Mouse (Mus musculus) thymus, postnatal 25 days (tissue): ENCODE results near the gene Gm15155.
"Not testable (repeated sequence)": the region's sequence is repeated elsewhere in the genome, so short reads cannot be mapped to it uniquely, and the experiment has no call there.

Experiments
- DNase-seq: peaks from one replicate; pipeline ENCODE4 v3.0.0; 2022

The Gm15155 gene

DNA sequence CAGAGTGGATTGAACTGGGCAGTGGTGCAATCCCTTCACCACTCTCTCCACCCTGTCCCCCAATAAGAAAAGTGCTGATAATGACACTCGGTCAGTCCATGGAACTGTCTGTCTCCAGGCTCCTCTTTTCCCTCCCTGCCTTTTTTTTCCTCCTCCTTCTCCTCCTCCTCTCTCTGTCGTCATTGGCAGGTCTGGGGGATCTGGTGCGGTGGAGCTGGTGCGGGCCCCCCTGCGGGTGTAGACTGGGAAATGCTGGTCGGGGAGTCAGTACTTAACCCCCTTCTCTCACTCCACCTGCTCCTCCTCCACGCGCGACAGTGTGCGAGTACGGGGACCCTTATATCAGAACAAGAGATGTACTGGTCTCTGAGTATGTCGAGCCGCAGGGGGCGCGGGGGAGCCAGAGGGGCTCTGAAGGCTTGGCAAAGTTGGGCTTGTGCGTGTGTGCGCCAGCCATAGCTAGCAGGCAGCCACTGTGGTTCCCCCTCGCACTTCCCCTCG, at the start of gene Gm15155:
Gene Gm15155 (plus strand): TSS at position 401 of the 501 bp plus-strand sequence.
- DNase-seq = no peak

- DNase-seq = no peak
Observed at GRCm38 (mm10) chrX:155579791-155580190, 44.8 kb upstream of the Gm15155 start.

DNA sequence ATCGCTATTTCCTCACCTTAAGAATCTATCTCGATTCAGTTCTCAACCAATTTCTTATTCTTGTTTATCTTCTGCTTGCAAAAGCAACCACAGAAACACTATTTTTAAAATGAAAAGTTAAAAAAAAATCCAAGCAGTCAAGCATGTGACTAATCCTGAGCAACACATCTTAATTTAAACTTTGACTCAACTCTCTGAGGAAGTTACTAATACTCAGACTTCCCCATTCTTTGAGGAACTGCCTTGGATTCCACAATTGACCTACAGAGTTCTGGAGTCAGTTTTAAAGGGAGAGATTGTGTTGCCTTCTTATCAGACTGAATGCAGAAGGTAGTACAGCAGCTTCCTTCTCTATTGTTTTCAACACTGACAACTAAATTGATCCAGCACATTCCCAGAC, 40.0 kb upstream of the Gm15155 start:
- DNase-seq = no peak

- DNase-seq = no peak
Observed at GRCm38 (mm10) chrX:155591490-155591889, 33.1 kb upstream of the Gm15155 start.

DNA sequence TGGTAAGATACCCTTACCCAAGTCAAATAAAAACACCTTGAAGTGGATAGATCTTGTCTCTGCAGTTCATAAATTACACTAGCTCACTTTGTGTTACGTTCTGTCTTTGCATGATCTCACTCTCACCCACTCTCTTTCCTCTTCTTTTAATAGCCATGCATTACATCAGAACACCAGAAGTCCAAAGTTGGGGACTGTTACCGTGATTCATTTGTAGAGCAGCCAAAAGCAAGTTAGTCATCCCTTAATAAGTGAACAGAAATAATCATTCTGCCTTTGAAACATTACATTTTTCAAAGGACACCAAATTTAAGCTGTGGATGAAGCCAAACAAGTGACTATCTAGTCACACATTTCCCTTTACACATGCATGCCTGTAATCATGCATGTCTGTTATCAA, 32.1 kb upstream of the Gm15155 start:
- no peak for DNase-seq

GRCm38 (mm10) chrX:155594685-155595084, 29.9 kb upstream of the Gm15155 start:
- DNase-seq = no peak

- DNase-seq = no peak
Observed at GRCm38 (mm10) chrX:155596390-155596789, 28.2 kb upstream of the Gm15155 start.

- no peak for DNase-seq
Observed at GRCm38 (mm10) chrX:155601196-155601595, 23.3 kb upstream of the Gm15155 start.

DNA sequence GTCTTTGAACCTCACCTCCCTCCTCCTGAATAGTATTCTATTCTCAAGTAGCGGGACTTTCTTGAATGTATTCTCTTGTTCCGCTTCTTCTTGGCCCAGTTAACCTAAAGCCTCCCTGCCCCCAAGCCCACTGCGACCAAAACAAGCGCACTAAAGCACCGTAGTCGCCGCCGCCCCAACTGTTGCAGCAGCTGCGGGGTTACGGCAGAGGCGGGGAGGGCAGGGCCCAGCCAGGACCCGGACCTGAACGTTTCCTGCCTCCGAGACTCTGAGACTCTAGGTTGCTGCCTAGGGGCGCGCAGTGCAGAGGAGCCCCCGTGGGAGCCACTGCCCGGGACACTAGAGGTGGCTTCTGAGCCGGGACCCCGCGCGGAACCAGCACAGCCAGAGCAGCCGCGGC, 2.0 kb upstream of the Gm15155 start:
- DNase-seq = no peak

DNA sequence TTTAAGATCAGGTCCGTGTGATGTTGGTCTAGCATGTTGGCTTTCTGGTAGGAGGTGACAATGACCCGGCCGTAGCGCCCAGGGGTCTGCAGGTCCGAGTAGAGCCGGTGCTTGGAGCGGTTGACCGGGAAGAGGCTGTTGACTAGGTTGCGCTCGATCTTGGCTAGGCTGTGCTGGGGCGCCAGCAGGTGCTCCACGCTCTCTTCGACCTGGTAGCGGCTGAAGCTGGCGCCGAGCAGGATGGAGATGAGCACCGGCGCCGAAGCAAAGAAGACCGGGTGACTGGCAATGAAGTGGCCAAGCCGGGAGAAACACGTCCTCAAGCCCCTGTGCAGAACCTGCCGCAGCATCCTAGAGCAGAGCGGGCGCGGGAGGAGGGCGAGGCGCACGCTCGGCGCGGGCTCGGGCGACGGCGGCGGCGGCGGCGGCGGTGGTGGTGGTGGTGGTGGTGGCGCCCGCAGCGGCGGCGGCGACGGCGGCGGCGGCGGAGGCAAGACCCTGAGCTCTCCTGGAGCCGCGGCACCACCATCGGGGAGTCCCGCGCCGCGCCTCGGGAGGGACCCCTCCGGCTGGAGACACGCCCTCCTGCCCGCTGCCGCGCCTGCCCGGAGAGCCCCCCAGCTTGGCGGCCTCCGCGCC, 1.5 kb upstream of the Gm15155 start:
- no peak for DNase-seq

DNA sequence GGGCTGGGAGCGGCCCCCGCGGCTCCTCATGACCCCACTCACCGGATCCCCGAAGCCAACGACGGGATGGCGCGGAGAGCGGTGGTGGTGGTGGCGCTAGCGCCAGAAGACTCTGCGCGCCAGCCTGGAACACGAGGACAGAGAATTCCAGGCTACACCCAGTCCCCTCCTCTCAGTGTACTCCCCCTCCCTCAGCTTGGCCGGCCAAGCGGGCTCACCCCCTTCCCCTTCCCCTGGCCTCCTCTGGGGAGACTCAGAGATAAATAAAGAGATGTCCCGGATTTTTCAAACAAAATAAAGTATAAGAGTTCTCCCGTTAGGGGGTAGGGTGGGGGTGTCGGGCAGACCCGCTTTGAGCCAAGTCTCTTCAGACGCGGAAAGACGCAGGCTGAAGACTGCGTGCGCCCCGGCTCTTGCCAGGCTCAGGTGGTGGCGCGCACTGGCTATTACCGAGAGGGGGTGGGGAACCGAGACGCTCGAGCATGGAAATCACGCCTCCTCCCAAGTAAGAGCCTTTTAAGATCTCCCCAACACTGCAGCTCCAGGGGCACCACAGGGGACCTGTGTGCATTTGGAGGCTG, 750 bp upstream of the Gm15155 start, which contains the start of gene Ptchd1:
Gene Ptchd1 (minus strand): TSS at position 114 of the 581 bp plus-strand sequence.
- DNase-seq = no peak

DNA sequence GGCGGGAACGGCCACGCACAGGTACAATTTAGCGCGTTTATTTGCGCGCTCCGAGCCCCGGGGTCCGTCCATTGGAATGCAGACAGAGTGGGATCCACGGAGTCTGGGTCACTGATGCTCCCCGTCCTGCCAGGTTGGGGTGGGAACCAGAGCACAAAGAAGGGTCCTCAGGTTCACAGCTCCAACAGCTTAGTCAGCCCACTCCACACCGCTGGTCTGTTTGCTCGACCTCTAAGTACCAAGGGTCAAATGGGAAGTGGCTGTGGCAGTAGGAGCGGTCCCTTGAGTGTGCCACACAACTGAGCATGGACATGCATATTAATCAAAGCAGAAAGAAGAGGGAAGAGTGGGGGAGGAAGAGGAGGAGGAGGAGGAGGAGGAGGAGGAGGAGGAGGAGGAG, 354 bp downstream of the Gm15155 start:
- DNase-seq = no peak

DNA sequence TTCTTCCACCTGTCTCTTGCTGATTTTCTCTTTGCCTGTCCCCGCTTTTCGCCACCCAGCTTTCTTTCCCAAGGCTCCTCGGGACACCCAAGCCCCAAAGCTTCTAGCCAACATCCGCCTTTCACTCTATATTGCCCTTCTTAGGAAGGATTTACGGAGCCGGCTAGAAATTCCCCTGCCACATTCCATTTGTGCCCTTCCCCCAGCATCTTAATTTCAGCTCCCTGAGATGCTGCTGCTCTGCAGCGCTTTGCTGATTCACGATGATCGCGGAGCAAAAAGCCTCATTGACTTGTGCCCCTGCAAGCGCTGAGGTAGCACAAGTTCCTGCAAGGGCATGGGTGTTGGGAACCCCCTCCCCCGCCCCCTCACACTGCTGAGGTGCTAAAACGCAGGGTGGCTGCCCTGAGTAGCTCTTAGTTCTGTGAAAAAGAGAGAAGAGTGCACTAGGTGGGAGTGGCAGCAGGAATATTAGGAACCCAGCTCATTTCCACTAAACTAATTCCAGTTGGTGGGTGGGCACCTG, 1.2 kb downstream of the Gm15155 start:
- no peak for DNase-seq

- no peak for DNase-seq
Observed at GRCm38 (mm10) chrX:155643975-155644374, 19.4 kb downstream of the Gm15155 start.

DNA sequence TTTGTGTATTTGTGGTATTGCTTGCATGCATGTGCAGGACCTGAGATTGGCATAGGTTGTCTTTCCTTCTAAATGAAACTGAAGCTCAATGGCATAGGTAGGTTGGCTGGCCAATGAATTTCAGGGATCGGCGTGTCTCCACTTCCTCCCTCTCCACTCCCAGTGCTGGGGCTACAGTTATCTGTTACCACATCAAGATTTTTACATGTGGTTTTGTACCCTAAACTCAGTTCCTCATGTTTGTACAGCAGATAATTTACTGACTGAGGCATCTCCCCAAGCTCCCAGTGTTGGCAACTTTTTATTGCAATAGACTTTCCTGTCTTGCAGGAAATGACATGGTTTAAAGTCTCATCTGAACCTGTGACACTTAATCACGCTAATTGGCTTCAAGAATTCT, 21.4 kb downstream of the Gm15155 start:
- DNase-seq = no peak

DNA sequence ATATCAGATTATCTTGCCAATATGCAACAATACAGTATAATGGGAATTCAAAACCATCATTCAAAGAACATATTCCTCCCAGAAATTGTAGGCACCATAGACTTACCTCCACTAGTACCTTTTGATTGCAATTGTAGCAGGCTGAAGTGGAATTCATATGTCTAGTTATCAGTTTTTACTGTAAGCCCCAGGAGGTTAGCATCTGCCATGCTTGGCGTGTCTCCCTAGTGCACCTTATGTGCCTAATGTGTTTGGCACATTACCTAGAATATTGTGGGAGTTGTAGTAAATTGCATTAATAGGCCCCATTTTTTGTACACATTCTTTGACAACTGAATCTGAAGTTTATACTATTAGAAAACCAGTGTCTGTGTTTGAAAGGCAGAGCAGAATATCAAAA, 33.4 kb downstream of the Gm15155 start:
- DNase-seq = no peak

- not testable (repeated sequence) for DNase-seq
Observed at GRCm38 (mm10) chrX:155690440-155690839, 65.9 kb downstream of the Gm15155 start.

- DNase-seq = no peak
Observed at GRCm38 (mm10) chrX:155724157-155724556, 99.6 kb downstream of the Gm15155 start.

DNA sequence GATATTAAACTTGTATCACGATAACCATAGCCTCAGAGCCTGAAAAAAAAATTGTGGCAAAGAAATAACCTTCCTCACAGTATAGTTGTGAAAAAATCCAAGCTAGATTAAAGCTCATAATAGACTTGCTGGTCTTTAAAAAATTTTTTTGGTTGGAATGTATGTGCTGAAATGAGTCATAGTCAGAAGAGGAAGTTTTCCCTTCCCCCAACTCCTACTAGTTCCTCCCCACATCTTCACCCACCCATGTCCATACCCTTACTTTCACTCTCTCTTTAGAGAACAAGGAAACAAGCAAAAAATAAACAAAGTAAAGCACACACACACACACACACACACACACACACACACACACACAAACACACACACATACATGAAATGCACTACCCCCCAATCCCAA, 103.8 kb downstream of the Gm15155 start:
- no peak for DNase-seq

DNA sequence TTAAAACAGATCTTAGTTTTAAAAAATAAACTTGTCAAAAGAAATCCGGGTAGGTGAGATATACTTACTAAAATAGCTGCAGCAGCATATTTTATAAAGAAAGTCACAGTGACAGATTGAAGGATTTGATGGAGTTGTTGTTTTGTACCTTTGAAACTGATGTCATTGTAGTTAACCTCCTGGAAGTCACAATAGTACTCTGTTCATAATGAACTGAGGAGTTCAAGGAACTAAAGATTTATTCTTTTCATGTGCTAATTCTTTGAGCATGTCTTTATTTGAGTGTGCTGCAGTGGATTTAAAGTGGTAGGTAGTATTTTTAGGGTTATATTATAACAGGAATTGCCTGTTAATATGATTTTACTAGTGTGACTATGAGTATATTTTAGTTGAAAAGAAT, 263.6 kb downstream of the Gm15155 start:
- no peak for DNase-seq

GRCm38 (mm10) chrX:155900040-155900439, 275.5 kb downstream of the Gm15155 start:
- no peak for DNase-seq

DNA sequence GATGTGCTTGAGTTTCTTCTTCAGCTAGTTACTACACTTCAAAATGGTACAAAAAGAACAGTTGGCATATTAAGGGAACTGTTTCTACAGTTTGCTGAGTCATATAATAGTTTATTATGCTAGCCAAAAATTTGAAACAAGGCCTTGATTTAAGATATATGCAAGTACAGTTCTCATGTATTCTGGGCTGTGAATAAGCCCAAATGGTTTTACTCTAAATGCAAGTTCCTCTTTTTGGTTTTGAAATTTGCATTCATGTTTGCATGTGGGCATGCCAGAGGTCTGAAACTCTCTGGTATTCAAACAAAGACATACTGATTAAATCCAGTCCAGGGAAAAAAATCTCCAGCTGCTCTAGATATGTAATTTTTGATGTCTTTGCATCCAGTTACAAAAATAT, 277.2 kb downstream of the Gm15155 start:
- no peak for DNase-seq

DNA sequence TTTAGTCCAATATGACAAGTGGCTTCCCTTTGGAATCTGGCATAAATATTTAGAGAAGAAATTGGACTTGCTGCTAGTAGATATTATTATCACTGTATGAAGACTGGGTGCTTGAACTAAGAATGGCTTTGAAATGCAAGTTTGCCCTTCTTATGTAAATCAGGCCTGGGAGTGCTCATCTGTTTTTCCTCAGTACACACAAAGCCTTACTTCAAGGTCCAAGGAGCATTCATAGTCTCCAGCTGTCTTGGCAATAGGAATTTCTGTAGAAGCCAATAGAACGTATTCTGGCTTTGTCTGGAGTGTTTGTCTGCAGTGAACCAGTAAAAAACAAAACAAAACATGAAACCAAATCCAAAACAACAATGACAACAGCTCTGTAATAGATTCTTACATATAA, 278.6 kb downstream of the Gm15155 start:
- DNase-seq = no peak

DNA sequence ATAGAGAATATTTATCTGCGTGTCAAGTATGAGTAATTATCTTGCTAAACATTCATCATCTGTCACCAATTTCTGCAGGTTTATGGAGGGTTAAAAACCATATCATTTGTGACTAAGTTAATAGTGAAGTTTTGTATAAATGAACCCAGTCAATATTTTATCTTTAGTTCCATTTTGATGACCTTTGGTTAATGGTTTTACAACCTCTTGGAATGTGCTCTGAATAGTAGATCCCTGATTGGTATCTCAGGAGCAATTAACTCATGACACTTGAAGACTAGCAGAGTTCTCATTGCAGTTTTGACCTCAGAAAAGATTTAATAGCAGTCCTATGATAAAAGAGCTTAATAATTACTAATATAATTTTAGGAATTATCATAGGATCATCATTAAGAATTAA, 385.2 kb downstream of the Gm15155 start:
- no peak for DNase-seq

GRCm38 (mm10) chrX:156155776-156156175, 531.2 kb downstream of the Gm15155 start:
- no peak for DNase-seq
